Mouse (Mus musculus): Measurements from ENCODE around the gene Fndc5. TPM values are rescaled to one million over a fixed set of nuclear protein-coding genes. Genes with fewer than 3 reads are reported as not detected.

The Fndc5 gene
- polyA plus RNA-seq (2021), result not detected

DNA sequence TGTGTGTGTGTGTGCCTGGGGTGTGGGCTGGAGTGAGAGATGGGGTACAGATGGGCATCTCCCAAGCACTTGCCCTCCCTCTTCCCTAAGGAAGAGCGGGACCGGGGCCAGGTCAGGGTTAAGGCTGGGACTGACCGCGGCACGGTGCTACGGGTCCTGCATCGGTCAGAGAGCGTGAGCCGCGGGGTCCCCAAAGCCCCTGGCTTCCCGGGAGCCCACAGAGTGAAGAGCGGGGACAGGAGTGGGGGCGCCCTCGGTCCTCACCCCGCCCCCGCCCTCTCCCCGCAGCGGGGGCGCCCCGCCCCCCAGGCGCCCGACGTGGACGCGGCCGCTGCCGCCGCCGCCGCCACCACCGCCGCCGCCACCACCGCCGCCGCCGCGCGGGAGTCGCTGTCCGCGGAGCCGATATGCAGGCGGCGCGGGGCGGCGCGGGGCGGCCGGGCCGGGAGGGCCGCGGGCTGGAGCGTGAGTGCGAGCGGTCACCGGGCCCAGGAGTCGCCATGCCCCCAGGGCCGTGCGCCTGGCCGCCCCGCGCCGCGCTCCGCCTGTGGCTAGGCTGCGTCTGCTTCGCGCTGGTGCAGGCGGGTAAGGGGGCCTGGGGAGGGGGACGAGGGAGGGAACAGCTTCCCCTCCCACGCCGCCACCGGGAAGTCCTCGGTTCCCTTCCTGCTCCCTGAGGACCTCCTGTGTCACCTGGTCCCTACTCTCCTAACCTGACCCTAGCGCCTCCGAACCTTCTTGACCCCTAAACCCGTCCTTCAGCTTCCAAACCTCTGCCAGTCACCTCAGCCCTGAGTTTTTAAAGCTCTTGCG is at the start of gene Fndc5:
TSS of gene Fndc5 (plus strand) at position 421 of the 813 bp plus-strand sequence.
- CTCF ChIA-PET, result no interaction called here
- ATAC-seq, result no peak
- no peak for TF ChIP-seq CTCF (IDR thresholded peaks at IDR 0.05)
- in situ Hi-C loops (cut with MboI; ENCODE audit: low pct_unique_long_range_greater_than_20kb), result loop anchor here (10.0 to 25.0 kb wide), 2 partner anchors 138 to 326 kb away; partner anchors contain the start of gene Bsdc1
- H3K27me3 ChIP-seq, result no peaks in the 10 kb centered on the region
- DNase-seq (ENCODE audit: low read depth, low spot score), result no peak
- POLR2A ChIA-PET, result no interaction called here

DNA sequence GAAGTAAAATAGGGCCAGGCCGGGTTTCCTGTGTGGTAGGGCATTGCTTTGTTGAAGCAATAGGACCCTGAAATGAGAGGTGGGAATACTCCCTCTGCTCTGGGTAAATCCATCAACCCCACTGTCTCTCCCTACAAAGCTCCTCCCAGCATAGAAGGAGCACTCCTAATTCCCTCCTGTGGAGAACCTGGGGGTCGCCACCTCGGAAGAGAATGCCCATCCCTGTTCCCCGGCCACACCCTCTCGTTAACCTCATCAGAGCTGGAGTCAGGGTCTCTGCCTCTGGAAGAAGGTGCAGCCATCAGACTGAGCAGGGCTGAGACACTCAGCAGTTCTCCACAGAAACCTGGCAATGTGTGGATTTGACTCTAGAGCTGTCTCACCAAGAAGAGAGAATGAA is 48.9 kb upstream of the Fndc5 start:
- H3K27me3 ChIP-seq, result no peaks in the 10 kb centered on the region
- CTCF ChIA-PET, result interaction anchor here (1.0 to 1.2 kb wide), 2 partner anchors 42 to 120 kb away, joined by 3 read pairs; no protein-coding TSS in a partner anchor
- TF ChIP-seq CTCF (IDR thresholded peaks at IDR 0.05), result no peak
- no peak for ATAC-seq
- in situ Hi-C loops (cut with MboI; ENCODE audit: low pct_unique_long_range_greater_than_20kb), result loop anchor here (5.0 kb wide), 1 partner anchor 131 kb away; no protein-coding TSS in a partner anchor
- POLR2A ChIA-PET, result interaction anchor here (0.6 kb wide), 1 partner anchor 130 kb away, joined by 3 read pairs; no protein-coding TSS in a partner anchor
- DNase-seq (ENCODE audit: low read depth, low spot score), result no peak

DNA sequence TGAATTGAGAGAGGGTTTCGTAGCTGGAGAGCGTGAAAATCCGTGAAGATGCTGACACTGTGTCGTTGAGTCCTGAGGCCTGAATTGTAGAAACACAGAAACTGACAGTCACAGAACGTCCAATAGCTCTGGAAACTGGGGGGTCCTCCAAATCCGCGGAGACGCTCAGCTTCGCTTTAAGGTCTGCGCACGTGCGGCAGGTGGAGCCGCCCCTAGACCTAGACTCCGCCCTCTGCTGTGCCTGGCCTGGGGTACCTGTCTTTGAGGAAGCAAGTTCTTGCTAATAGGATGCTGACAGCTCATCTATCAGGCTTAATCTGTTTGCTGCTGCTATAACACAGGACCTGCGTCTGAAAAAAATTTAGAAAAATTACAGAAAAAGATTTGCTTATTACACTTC is 41.5 kb upstream of the Fndc5 start:
- in situ Hi-C loops (cut with MboI; ENCODE audit: low pct_unique_long_range_greater_than_20kb), result no loop called here
- DNase-seq (ENCODE audit: low read depth, low spot score), result no peak
- ChIA-PET CTCF (no interaction called here), POLR2A (interaction anchor here (0.6 kb wide), 1 partner anchor 169 kb away, joined by 3 read pairs; no protein-coding TSS in a partner anchor)
- TF ChIP-seq CTCF (IDR thresholded peaks at IDR 0.05), result no peak
- no peak for ATAC-seq
- no peaks in the 10 kb centered on the region for H3K27me3 ChIP-seq

DNA sequence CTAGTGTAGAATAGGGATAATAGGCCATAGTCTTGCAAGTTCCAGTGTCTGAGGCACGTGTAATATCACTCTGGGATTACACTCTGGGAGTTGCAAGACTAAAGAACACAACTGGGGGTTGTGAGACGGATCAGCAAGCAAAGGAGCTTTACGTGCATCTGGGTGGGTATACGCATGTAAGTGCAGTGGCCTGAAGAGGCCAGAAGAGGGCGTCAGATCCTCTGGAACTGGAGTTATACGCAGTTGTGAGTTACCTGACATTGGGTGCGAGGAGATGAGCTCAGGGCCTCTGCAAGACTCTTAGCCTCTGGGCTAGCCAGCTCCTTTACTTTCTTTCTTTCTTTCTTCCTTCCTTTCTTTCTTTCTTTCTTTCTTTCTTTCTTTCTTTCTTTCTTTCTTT is 39.8 kb upstream of the Fndc5 start:
- CTCF ChIA-PET, result interaction anchor here (1.4 kb wide), 1 partner anchor 10 kb away, joined by 4 read pairs; no protein-coding TSS in a partner anchor
- TF ChIP-seq CTCF (IDR thresholded peaks at IDR 0.05), result no peak
- POLR2A ChIA-PET, result no interaction called here
- no peak for DNase-seq (ENCODE audit: low read depth, low spot score)
- in situ Hi-C loops (cut with MboI; ENCODE audit: low pct_unique_long_range_greater_than_20kb), result no loop called here
- no peaks in the 10 kb centered on the region for H3K27me3 ChIP-seq
- no peak for ATAC-seq

DNA sequence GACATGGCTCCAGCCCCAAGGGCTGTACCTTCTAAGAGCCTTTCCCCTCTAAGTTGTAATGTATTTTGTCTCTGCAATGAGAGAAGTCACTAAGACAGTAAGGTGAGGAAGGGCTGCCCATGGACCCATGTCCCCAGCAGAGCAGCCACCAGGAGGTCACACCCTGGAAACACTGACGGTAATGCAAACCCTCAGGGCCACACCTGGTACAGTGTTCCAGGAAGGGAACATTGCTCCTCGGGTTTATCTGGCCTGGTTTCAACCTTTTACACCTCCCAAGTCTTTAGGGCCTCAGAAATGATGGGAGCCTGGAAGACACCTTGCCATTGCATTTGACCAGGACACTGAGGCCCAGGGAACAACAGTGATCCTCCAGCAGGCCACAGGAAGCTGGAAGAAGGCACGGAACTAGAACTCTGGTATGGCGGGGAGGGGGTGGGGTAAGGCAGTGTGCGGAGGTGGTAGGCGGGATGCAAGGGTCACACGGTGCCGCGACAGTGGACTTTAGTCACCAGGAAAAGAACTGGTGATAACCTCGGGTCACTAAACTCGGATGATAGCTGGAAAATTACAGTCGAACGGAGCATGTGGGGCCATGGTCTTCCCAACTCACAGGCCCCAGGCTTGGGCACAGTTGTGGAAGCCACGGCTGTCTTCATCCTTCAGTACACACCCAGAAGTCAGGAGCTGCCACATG is 34.5 kb upstream of the Fndc5 start:
- in situ Hi-C loops (cut with MboI; ENCODE audit: low pct_unique_long_range_greater_than_20kb), result loop anchor here (25.0 kb wide), 1 partner anchor 490 kb away; the partner anchor contains the start of genes Tlr12 and Zscan20

DNA sequence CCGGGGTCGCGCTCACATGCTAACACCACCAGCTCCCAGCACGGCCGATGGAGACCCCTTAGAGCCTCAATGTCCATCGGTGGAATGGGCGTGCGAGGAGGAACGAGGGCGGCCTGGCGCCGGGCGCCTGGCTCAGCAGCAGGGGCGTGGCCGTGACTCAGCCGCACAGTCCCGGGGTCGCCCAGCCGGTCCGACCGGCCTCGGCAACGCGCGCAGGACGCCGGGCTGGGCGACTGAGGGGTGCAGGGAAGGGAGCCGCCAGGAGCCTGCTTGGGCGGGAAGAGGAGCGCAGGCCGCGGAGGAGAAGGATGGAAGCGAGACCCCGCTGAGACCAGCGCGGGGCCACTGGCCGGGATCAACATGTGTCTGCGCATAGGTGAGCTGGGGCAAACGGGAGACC is 31.4 kb upstream of the Fndc5 start, which contains the start of gene Tmem54:
TSS of gene Tmem54 (plus strand) at position 193 of the 400 bp plus-strand sequence.
- ChIA-PET POLR2A (no interaction called here), CTCF (no interaction called here)
- DNase-seq (ENCODE audit: low read depth, low spot score) (no peak), ATAC-seq (no peak)
- no peak for TF ChIP-seq CTCF (IDR thresholded peaks at IDR 0.05)
- in situ Hi-C loops (cut with MboI; ENCODE audit: low pct_unique_long_range_greater_than_20kb), result loop anchor here (25.0 kb wide), 1 partner anchor 493 kb away; the partner anchor contains the start of genes Tlr12 and Zscan20
- peaks cover 7% of the 10 kb centered on the region for H3K27me3 ChIP-seq

More for the DNA sequence above, 34.5 kb upstream of the Fndc5 start:
- CTCF ChIA-PET, result interaction anchor here (1.6 kb wide), 1 partner anchor 9 kb away, joined by 5 read pairs; no protein-coding TSS in a partner anchor
- POLR2A ChIA-PET, result interaction anchor here (0.6 kb wide), 1 partner anchor 52 kb away, joined by 3 read pairs; no protein-coding TSS in a partner anchor
- peaks cover 7% of the 10 kb centered on the region for H3K27me3 ChIP-seq
- no peak for DNase-seq (ENCODE audit: low read depth, low spot score)
- ATAC-seq, result no peak
- TF ChIP-seq CTCF (IDR thresholded peaks at IDR 0.05), result no peak

DNA sequence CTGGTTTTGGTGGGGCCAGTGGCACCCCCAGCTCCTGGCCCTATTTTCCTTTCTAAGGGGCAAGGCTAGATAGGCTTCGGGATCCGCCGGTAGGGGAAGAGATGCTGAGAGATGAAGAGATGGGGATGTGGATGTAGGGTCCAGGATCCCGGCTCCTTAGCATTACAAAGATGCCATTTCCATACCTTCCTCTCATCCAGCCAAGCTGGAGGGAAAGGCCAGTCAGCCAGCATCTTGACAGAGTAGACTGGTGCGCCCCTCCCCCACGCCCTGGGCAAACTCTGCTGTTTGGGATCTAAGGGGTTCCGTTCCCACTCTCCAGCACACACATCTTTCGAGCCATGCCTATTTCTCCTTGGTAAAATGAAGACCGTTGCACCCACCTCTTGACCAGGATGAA is 30.7 kb upstream of the Fndc5 start:
- CTCF ChIA-PET, result interaction anchor here (1.6 kb wide), 1 partner anchor 9 kb away, joined by 4 read pairs; no protein-coding TSS in a partner anchor
- H3K27me3 ChIP-seq, result peaks cover 7% of the 10 kb centered on the region
- in situ Hi-C loops (cut with MboI; ENCODE audit: low pct_unique_long_range_greater_than_20kb), result loop anchor here (25.0 kb wide), 1 partner anchor 494 kb away; the partner anchor contains the start of genes Tlr12 and Zscan20
- no peak for TF ChIP-seq CTCF (IDR thresholded peaks at IDR 0.05)
- ATAC-seq (no peak), DNase-seq (ENCODE audit: low read depth, low spot score) (no peak)
- POLR2A ChIA-PET, result no interaction called here

DNA sequence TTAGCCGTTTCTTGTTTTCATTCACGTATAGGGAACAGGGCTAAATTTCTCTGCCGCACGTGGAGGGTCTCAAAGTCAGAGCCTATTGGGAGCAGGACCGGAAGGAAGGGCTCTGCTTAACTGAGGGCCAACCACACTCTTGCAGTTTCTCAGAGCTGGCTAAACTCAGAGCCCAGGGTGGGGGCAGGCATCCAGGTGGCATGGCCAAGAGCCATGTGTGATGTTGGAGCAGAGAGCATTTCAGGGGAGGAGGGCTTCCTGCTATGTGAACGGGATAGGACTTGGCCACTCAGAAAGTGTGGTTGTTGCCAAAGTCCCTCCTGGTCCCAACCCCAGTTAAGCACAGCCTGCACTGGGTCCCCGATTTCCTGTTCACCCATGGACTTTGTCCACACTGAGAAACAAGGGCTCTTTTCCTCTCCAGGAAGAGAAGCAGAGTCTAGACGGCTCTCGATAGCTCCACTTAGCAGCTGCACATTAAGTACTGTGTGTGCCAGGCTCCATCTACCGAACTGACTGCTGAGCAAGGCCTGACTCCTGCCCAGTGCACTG is 29.4 kb upstream of the Fndc5 start:
- in situ Hi-C loops (cut with MboI; ENCODE audit: low pct_unique_long_range_greater_than_20kb), result loop anchor here (25.0 kb wide), 1 partner anchor 495 kb away; the partner anchor contains the start of genes Tlr12 and Zscan20
- DNase-seq (ENCODE audit: low read depth, low spot score) (no peak), ATAC-seq (no peak)
- TF ChIP-seq CTCF (IDR thresholded peaks at IDR 0.05), result no peak
- ChIA-PET POLR2A (no interaction called here), CTCF (interaction anchor here (1.6 kb wide), 1 partner anchor 10 kb away, joined by 4 read pairs; no protein-coding TSS in a partner anchor)
- peaks cover 7% of the 10 kb centered on the region for H3K27me3 ChIP-seq

DNA sequence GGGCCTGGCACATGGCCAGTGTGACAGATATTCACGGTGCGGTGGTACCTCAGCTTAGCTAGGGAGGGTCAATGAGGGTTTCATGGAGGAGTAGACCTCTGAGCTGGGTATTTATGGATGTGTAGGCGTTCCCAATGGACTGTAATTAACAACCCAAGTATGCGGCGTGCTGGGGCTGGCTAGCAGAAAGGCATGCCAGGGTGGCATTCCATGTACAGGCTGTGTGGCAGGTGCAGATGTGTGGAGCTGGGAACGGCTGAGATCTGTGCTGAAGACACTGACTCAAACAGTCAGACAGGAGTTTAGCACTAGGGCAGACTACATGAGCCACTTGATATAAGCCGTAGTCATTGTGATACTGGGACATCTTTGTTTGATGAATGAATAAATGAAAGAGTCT is 28.2 kb upstream of the Fndc5 start:
- in situ Hi-C loops (cut with MboI; ENCODE audit: low pct_unique_long_range_greater_than_20kb), result loop anchor here (25.0 kb wide), 1 partner anchor 496 kb away; the partner anchor contains the start of genes Tlr12 and Zscan20
- no peak for DNase-seq (ENCODE audit: low read depth, low spot score)
- POLR2A ChIA-PET, result no interaction called here
- TF ChIP-seq CTCF (IDR thresholded peaks at IDR 0.05), result no peak
- CTCF ChIA-PET, result interaction anchor here (1.9 kb wide), 1 partner anchor 21 kb away, joined by 4 read pairs; no protein-coding TSS in a partner anchor
- ATAC-seq, result no peak
- H3K27me3 ChIP-seq, result peaks cover 7% of the 10 kb centered on the region

DNA sequence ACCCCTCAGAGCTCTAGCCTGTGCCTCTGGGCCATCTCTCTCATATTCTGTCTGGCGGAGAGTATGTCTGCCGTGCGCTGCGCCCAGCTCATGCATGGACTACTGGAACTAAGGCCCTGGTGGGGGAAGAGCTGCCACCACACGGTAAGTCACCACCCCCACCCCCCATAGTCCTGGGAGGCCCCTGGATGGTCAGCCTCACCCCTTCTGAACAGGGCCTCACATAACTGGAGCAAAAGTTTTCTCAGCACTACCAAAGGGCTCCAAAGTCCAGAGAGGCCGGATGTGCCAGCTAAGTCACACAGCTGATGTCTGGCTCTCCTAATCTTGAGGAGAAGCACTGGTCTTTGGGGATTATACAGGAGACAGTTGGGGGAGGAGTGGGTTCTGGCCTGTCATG is 26.0 kb upstream of the Fndc5 start:
- H3K27me3 ChIP-seq, result no peaks in the 10 kb centered on the region
- in situ Hi-C loops (cut with MboI; ENCODE audit: low pct_unique_long_range_greater_than_20kb), result loop anchor here (25.0 kb wide), 1 partner anchor 499 kb away; the partner anchor contains the start of genes Tlr12 and Zscan20
- no peak for DNase-seq (ENCODE audit: low read depth, low spot score)
- no peak for ATAC-seq
- ChIA-PET CTCF (interaction anchor here (0.8 to 1.0 kb wide), 2 partner anchors 9 to 24 kb away, joined by 3 to 5 read pairs; no protein-coding TSS in a partner anchor), POLR2A (no interaction called here)
- no peak for TF ChIP-seq CTCF (IDR thresholded peaks at IDR 0.05)

Data from Patski (cell line).